Mouse (Mus musculus): ENCODE data around the gene 4922502D21Rik. TPM values are rescaled to one million over a fixed set of nuclear protein-coding genes. Genes with fewer than 3 reads are reported as not detected.

The 4922502D21Rik gene
- polyA plus RNA-seq, 1 experiment from 2014 or later: not detected

- H3K27ac ChIP-seq (ENCODE audit: low read depth, low read length): no peak overlapping the region
- no peaks in the 10 kb centered on the region for H3K4me1 ChIP-seq (ENCODE audit: control insufficient read depth, insufficient read depth, low read depth, low read length)
- H3K9ac ChIP-seq (ENCODE audit: low read depth, low read length): no peak overlapping the region
- H3K4me3 ChIP-seq (ENCODE audit: low read length): no peak overlapping the region
- no peaks in the 10 kb centered on the region for H3K9me3 ChIP-seq (ENCODE audit: control insufficient read depth, low read length)
- no peaks in the 10 kb centered on the region for H3K27me3 ChIP-seq (replicated peaks; ENCODE audit: control insufficient read depth, insufficient read depth, low read length)
- ATAC-seq: no peak
- no peaks in the 10 kb centered on the region for H3K36me3 ChIP-seq (ENCODE audit: control insufficient read depth, insufficient read depth, low read length)
- H3K4me2 ChIP-seq (ENCODE audit: low read length): no peak overlapping the region
- WGBS: 88% methylated on average over 2 of the region's 2 CpGs
Measured at GRCm38 (mm10) chr6:129276483-129276882, 55.1 kb downstream of the 4922502D21Rik start.

GRCm38 (mm10) chr6:129275624-129276203 lies 55.9 kb downstream of the 4922502D21Rik start:
- WGBS: 78% methylated on average over 3 of the region's 3 CpGs
- Histone ChIP-seq H3K4me3 (ENCODE audit: low read length) (no peak overlapping the region), H3K9me3 (ENCODE audit: control insufficient read depth, low read length) (no peaks in the 10 kb centered on the region), H3K4me2 (ENCODE audit: low read length) (no peak overlapping the region), H3K27me3 (replicated peaks; ENCODE audit: control insufficient read depth, insufficient read depth, low read length) (no peaks in the 10 kb centered on the region), H3K36me3 (ENCODE audit: control insufficient read depth, insufficient read depth, low read length) (no peaks in the 10 kb centered on the region), H3K4me1 (ENCODE audit: control insufficient read depth, insufficient read depth, low read depth, low read length) (no peaks in the 10 kb centered on the region), H3K27ac (ENCODE audit: low read depth, low read length) (no peak overlapping the region), H3K9ac (ENCODE audit: low read depth, low read length) (no peak overlapping the region)
- ATAC-seq: no peak

- no peak within 1 kb of the TSS for H3K4me3 ChIP-seq (ENCODE audit: low read length)
- no peaks in the 10 kb centered on the region for H3K36me3 ChIP-seq (ENCODE audit: control insufficient read depth, insufficient read depth, low read length)
- H3K4me1 ChIP-seq (ENCODE audit: control insufficient read depth, insufficient read depth, low read depth, low read length): no peaks in the 10 kb centered on the region
- no peak within 1 kb of the TSS for H3K9ac ChIP-seq (ENCODE audit: low read depth, low read length)
- WGBS: 78% methylated on average over 9 of the region's 9 CpGs
- H3K27ac ChIP-seq (ENCODE audit: low read depth, low read length): no peak within 1 kb of the TSS
- no peak for ATAC-seq
- H3K4me2 ChIP-seq (ENCODE audit: low read length): no peak within 1 kb of the TSS
- no peaks in the 10 kb centered on the region for H3K9me3 ChIP-seq (ENCODE audit: control insufficient read depth, low read length)
- no peaks in the 10 kb centered on the region for H3K27me3 ChIP-seq (replicated peaks; ENCODE audit: control insufficient read depth, insufficient read depth, low read length)
Measured at GRCm38 (mm10) chr6:129275220-129275619, 56.4 kb downstream of the 4922502D21Rik start, which contains the start of gene Cd69. Cd69 (minus strand) TSS chr6:129275436.

GRCm38 (mm10) chr6:129274476-129274875 lies 57.1 kb downstream of the 4922502D21Rik start:
- no peaks in the 10 kb centered on the region for H3K9me3 ChIP-seq (ENCODE audit: control insufficient read depth, low read length)
- no peaks in the 10 kb centered on the region for H3K36me3 ChIP-seq (ENCODE audit: control insufficient read depth, insufficient read depth, low read length)
- no peak overlapping the region for H3K27ac ChIP-seq (ENCODE audit: low read depth, low read length)
- no peak overlapping the region for H3K4me2 ChIP-seq (ENCODE audit: low read length)
- no peaks in the 10 kb centered on the region for H3K4me1 ChIP-seq (ENCODE audit: control insufficient read depth, insufficient read depth, low read depth, low read length)
- WGBS: 91% methylated on average over 2 of the region's 2 CpGs
- H3K27me3 ChIP-seq (replicated peaks; ENCODE audit: control insufficient read depth, insufficient read depth, low read length): no peaks in the 10 kb centered on the region
- no peak overlapping the region for H3K9ac ChIP-seq (ENCODE audit: low read depth, low read length)
- ATAC-seq: no peak
- no peak overlapping the region for H3K4me3 ChIP-seq (ENCODE audit: low read length)

- no peak for ATAC-seq
- H3K27ac ChIP-seq (ENCODE audit: low read depth, low read length): no peak overlapping the region
Measured at GRCm38 (mm10) chr6:129273662-129274061, 57.9 kb downstream of the 4922502D21Rik start.

More at GRCm38 (mm10) chr6:129273662-129274061, 57.9 kb downstream of the 4922502D21Rik start:
- Histone ChIP-seq H3K36me3 (ENCODE audit: control insufficient read depth, insufficient read depth, low read length) (no peaks in the 10 kb centered on the region), H3K27me3 (replicated peaks; ENCODE audit: control insufficient read depth, insufficient read depth, low read length) (no peaks in the 10 kb centered on the region), H3K9me3 (ENCODE audit: control insufficient read depth, low read length) (no peaks in the 10 kb centered on the region), H3K4me3 (ENCODE audit: low read length) (no peak overlapping the region), H3K9ac (ENCODE audit: low read depth, low read length) (no peak overlapping the region), H3K4me2 (ENCODE audit: low read length) (no peak overlapping the region), H3K4me1 (ENCODE audit: control insufficient read depth, insufficient read depth, low read depth, low read length) (no peaks in the 10 kb centered on the region)
- WGBS: 87% methylated on average over 3 of the region's 3 CpGs

Other genes starting within 250 kb of the 4922502D21Rik start
- gene Clec2e, start 230.9 kb downstream of the 4922502D21Rik start, polyA plus RNA-seq (2015; fragmentation: Nextera tagmentation; extraction: Ambion mirVana): not detected in 2 replicates
- gene Clec2d, start 151.2 kb downstream of the 4922502D21Rik start, polyA plus RNA-seq (2015; fragmentation: Nextera tagmentation; extraction: Ambion mirVana): 0.21 and 0.30 TPM in 2 replicates
- gene Cd69, start 56.4 kb downstream of the 4922502D21Rik start, polyA plus RNA-seq (2015; fragmentation: Nextera tagmentation; extraction: Ambion mirVana): 0.09 TPM in 1 of 2 replicates, not detected in the other
- 0.15 and 0.26 TPM in 2 replicates for gene Clec12a, start 10.9 kb upstream of the 4922502D21Rik start, polyA plus RNA-seq (2015; fragmentation: Nextera tagmentation; extraction: Ambion mirVana)
- gene Clec12b, start 54.1 kb upstream of the 4922502D21Rik start, polyA plus RNA-seq (2015; fragmentation: Nextera tagmentation; extraction: Ambion mirVana): 0.39 and 0.98 TPM in 2 replicates
- gene Clec1b, start 65.5 kb upstream of the 4922502D21Rik start, polyA plus RNA-seq (2015; fragmentation: Nextera tagmentation; extraction: Ambion mirVana): 0.73 and 0.79 TPM in 2 replicates
- 0.10 and 0.24 TPM in 2 replicates for gene Clec9a, start 77.1 kb upstream of the 4922502D21Rik start, polyA plus RNA-seq (2015; fragmentation: Nextera tagmentation; extraction: Ambion mirVana)
- 2.5 and 3.2 TPM in 2 replicates for gene Clec1a, start 120.2 kb upstream of the 4922502D21Rik start, polyA plus RNA-seq (2015; fragmentation: Nextera tagmentation; extraction: Ambion mirVana)
- not detected in 2 replicates for gene Olr1, start 175.4 kb upstream of the 4922502D21Rik start, polyA plus RNA-seq (2015; fragmentation: Nextera tagmentation; extraction: Ambion mirVana)
- not detected in 2 replicates for gene Tmem52b, start 180.8 kb upstream of the 4922502D21Rik start, polyA plus RNA-seq (2015; fragmentation: Nextera tagmentation; extraction: Ambion mirVana)
- 237 and 271 TPM in 2 replicates for gene Gabarapl1, start 201.4 kb upstream of the 4922502D21Rik start, polyA plus RNA-seq (2015; fragmentation: Nextera tagmentation; extraction: Ambion mirVana)
- not detected in 2 replicates for gene Klre1, start 246.1 kb upstream of the 4922502D21Rik start, polyA plus RNA-seq (2015; fragmentation: Nextera tagmentation; extraction: Ambion mirVana)

Data from hindbrain, embryonic 16.5 days (tissue).